Mouse (Mus musculus): ENCODE measurements around the gene Sorcs3.
A peak's percentile ranks its signal among the peaks of the same experiment; 100 is the strongest.

Gene Sorcs3

GRCm38 (mm10) chr19:48544294-48544693, 338.5 kb downstream of the Sorcs3 start:
- DNase-seq = no peak

GRCm38 (mm10) chr19:48545421-48546132, 339.8 kb downstream of the Sorcs3 start:
- DNase-seq = no peak

- peak in 1 of 2 experiments; percentile 32 for DNase-seq
Measured at GRCm38 (mm10) chr19:48546133-48546448, 340.3 kb downstream of the Sorcs3 start.

- no peak for DNase-seq
Measured at GRCm38 (mm10) chr19:48548143-48548881, 342.5 kb downstream of the Sorcs3 start.

GRCm38 (mm10) chr19:48559432-48559831, 353.6 kb downstream of the Sorcs3 start:
- DNase-seq = no peak

GRCm38 (mm10) chr19:48575736-48576135, 369.9 kb downstream of the Sorcs3 start:
- DNase-seq = no peak

GRCm38 (mm10) chr19:48577169-48577568, 371.3 kb downstream of the Sorcs3 start:
- no peak for DNase-seq

- peak; percentile 46 to 55 for DNase-seq
Measured at GRCm38 (mm10) chr19:48584938-48585560, 379.2 kb downstream of the Sorcs3 start.

- peak; percentile 24 to 55 for DNase-seq
Measured at GRCm38 (mm10) chr19:48616951-48617350, 411.1 kb downstream of the Sorcs3 start.

- DNase-seq = no peak
Measured at GRCm38 (mm10) chr19:48630671-48631327, 425.0 kb downstream of the Sorcs3 start.

- DNase-seq = peak; percentile 37 to 55
Measured at GRCm38 (mm10) chr19:48642566-48642965, 436.7 kb downstream of the Sorcs3 start.

- no peak for DNase-seq
Measured at GRCm38 (mm10) chr19:48649941-48650340, 444.1 kb downstream of the Sorcs3 start.

- peak in 1 of 2 experiments; percentile 25 for DNase-seq
Measured at GRCm38 (mm10) chr19:48651617-48652016, 445.8 kb downstream of the Sorcs3 start.

GRCm38 (mm10) chr19:48660201-48660600, 454.4 kb downstream of the Sorcs3 start:
- DNase-seq = no peak

GRCm38 (mm10) chr19:48679896-48680295, 474.1 kb downstream of the Sorcs3 start:
- DNase-seq = peak; percentile 35 to 42

GRCm38 (mm10) chr19:48682485-48682884, 476.7 kb downstream of the Sorcs3 start:
- DNase-seq = peak; percentile 56 to 68

- no peak for DNase-seq
Measured at GRCm38 (mm10) chr19:48686369-48686768, 480.5 kb downstream of the Sorcs3 start.

- DNase-seq = peak in 1 of 2 experiments; percentile 11
Measured at GRCm38 (mm10) chr19:48700111-48700658, 494.4 kb downstream of the Sorcs3 start.

- no peak for DNase-seq
Measured at GRCm38 (mm10) chr19:48703763-48704162, 497.9 kb downstream of the Sorcs3 start.

GRCm38 (mm10) chr19:48706267-48706923, 500.6 kb downstream of the Sorcs3 start:
- DNase-seq = no peak

- DNase-seq = no peak
Measured at GRCm38 (mm10) chr19:48706924-48707320, 501.1 kb downstream of the Sorcs3 start.

GRCm38 (mm10) chr19:48725851-48726419, 520.1 kb downstream of the Sorcs3 start:
- no peak for DNase-seq
